Mouse (Mus musculus) cerebellum, postnatal 25 days (tissue): ENCODE measurements around the gene Ilf2.

Experiments
- DNase-seq, 2 experiments: peaks; one replicate each; pipeline ENCODE4 v3.0.0; 2021; ENCODE audit warnings: mixed read lengths in 2 of 2

Ilf2 gene

GRCm38 (mm10) chr3:90475831-90476611, at the start of gene Ilf2:
Gene Ilf2, plus strand, starts transcription at chr3:90476126.
- peak; percentile 96 for DNase-seq

- no peak for DNase-seq
Observed at GRCm38 (mm10) chr3:90427574-90427973, 48.4 kb upstream of the Ilf2 start.

GRCm38 (mm10) chr3:90428186-90428585, 47.7 kb upstream of the Ilf2 start:
- no peak for DNase-seq

- no peak for DNase-seq
Observed at GRCm38 (mm10) chr3:90429576-90429975, 46.4 kb upstream of the Ilf2 start.

- no peak for DNase-seq
Observed at GRCm38 (mm10) chr3:90432348-90432747, 43.6 kb upstream of the Ilf2 start.

GRCm38 (mm10) chr3:90432811-90433219, 43.1 kb upstream of the Ilf2 start:
- peak in 1 of 2 experiments; percentile 64 for DNase-seq

- DNase-seq: peak; percentile 100
Observed at GRCm38 (mm10) chr3:90433381-90434020, 42.4 kb upstream of the Ilf2 start, which contains the start of gene Ints3. Gene Ints3, minus strand, starts transcription at chr3:90433622.

GRCm38 (mm10) chr3:90434073-90434730, 41.7 kb upstream of the Ilf2 start:
- peak in 1 of 2 experiments; percentile 14 for DNase-seq

GRCm38 (mm10) chr3:90437131-90437530, 38.8 kb upstream of the Ilf2 start:
- DNase-seq: no peak

- DNase-seq: no peak
Observed at GRCm38 (mm10) chr3:90440756-90441155, 35.2 kb upstream of the Ilf2 start.

GRCm38 (mm10) chr3:90443977-90444376, 31.9 kb upstream of the Ilf2 start:
- no peak for DNase-seq

GRCm38 (mm10) chr3:90445417-90446200, 30.3 kb upstream of the Ilf2 start:
- DNase-seq: no peak

- peak; percentile 36 to 54 for DNase-seq
Observed at GRCm38 (mm10) chr3:90446389-90447122, 29.4 kb upstream of the Ilf2 start.

GRCm38 (mm10) chr3:90447123-90447494, 28.8 kb upstream of the Ilf2 start:
- DNase-seq: no peak

GRCm38 (mm10) chr3:90448626-90449025, 27.3 kb upstream of the Ilf2 start:
- DNase-seq: no peak

- no peak for DNase-seq
Observed at GRCm38 (mm10) chr3:90450874-90451273, 25.1 kb upstream of the Ilf2 start.

GRCm38 (mm10) chr3:90451396-90452095, 24.4 kb upstream of the Ilf2 start:
- no peak for DNase-seq

- no peak for DNase-seq
Observed at GRCm38 (mm10) chr3:90454931-90455330, 21.0 kb upstream of the Ilf2 start.

GRCm38 (mm10) chr3:90459727-90460126, 16.2 kb upstream of the Ilf2 start:
- DNase-seq: no peak

- DNase-seq: no peak
Observed at GRCm38 (mm10) chr3:90460315-90460714, 15.6 kb upstream of the Ilf2 start.

- DNase-seq: no peak
Observed at GRCm38 (mm10) chr3:90461935-90462334, 14.0 kb upstream of the Ilf2 start.

GRCm38 (mm10) chr3:90462579-90462978, 13.3 kb upstream of the Ilf2 start:
- DNase-seq: no peak
